Mouse (Mus musculus) heart, adult 2 months (tissue): Measurements from ENCODE around the gene Gm28998. TPM values are rescaled to one million over a fixed set of nuclear protein-coding genes. Genes with fewer than 3 reads are reported as not detected.
"Not testable (repeated sequence)": the region's sequence is repeated elsewhere in the genome, so short reads cannot be mapped to it uniquely, and the experiment has no call there.

Source experiments
- DNase-seq, 2 experiments: peaks; one replicate each; pipeline ENCODE4 v3.0.0; 2021
- H3K27ac ChIP-seq: fragments of 200-600 bp; 2 replicates; pipeline ENCODE4 v1.8.1; 2022
- H3K27me3 ChIP-seq: fragments of 200-500 bp; 2 replicates; pipeline ENCODE4 v1.6.1; 2012; ENCODE audit warnings: mild to moderate bottlenecking, low read length, inconsistent platforms, mixed read lengths; ENCODE audit not compliant: control insufficient read depth, insufficient read depth
- H3K36me3 ChIP-seq: fragments of 200-500 bp; 2 replicates; pipeline ENCODE4 v1.6.1; 2012; ENCODE audit warnings: low read length, inconsistent platforms; ENCODE audit not compliant: control insufficient read depth, insufficient read depth
- H3K4me1 ChIP-seq: fragments of 200-500 bp; 2 replicates; pipeline ENCODE4 v1.6.1; 2011; ENCODE audit warnings: low read length; ENCODE audit not compliant: control insufficient read depth, insufficient read depth
- H3K4me3 ChIP-seq: fragments of 200-600 bp; 2 replicates; pipeline ENCODE4 v1.8.1; 2022
- H3K79me2 ChIP-seq: fragments of 200-500 bp; replicated peaks from 2 replicates; pipeline ENCODE4 v1.6.1; 2012; ENCODE audit warnings: mild to moderate bottlenecking, inconsistent platforms, low read length, moderate library complexity, mixed read lengths; ENCODE audit not compliant: control insufficient read depth, insufficient read depth
- H3K9ac ChIP-seq: fragments of 200-500 bp; 2 replicates; pipeline ENCODE4 v1.6.1; 2012; ENCODE audit warnings: low read depth, mild to moderate bottlenecking, control low read depth, inconsistent platforms, low read length, mixed read lengths
- WGBS: fragments of 180-500 bp; shearing (Covaris S2); methylation state at CpG from one replicate; pipeline ENCODE4 v1.1.7; 2018; 5-methylcytosine and 5-hydroxymethylcytosine counted together
- intact Hi-C: fragments of 180-260 bp; cut with DNase I; formaldehyde crosslinking; loops from one replicate; pipeline ENCODE4 v1.15.1; 2025
- long read RNA-seq: library from polyadenylated mRNA; stranded (forward); transcript quantifications from one replicate; pipeline ENCODE4 v2.0.0, GENCODE M21; 2021
- polyA plus RNA-seq: library from polyadenylated mRNA; depleted of rRNA; stranded (reverse); fragments of >200 nt; gene quantifications from 2 replicates; pipeline ENCODE4 v1.2.3, GENCODE M21; 2012; rRNA removed
- total RNA-seq, 2 experiments: library from RNA; stranded (reverse); gene quantifications; 2 replicates each; pipeline ENCODE4 v1.2.3; 2021

Gene Gm28998
- total RNA-seq, result not detected
- not detected in 2 replicates for polyA plus RNA-seq
- long read RNA-seq, result 0 reads

DNA sequence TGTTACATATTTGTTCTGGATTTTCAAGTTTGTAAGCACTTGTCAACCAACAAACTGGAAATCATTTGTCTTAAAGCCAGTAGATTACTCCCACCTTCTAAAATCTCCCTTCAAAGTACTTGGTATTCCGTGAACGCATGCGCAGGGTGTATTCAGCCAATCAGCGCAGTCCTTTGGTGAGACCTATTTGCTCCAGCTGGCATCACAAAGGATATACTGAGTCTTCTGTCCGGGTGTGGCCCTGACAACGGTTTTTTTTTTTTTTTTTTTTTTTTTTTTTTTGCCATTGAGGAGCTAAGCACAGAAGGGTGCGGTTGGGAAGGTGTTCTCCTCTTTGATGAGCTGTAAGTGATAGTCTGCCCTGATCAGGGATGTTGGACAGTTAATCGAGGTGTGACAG lies at the start of gene Gm28998:
Gene Gm28998, plus strand, starts transcription at position 301 of the 400 bp plus-strand sequence.
- no CpG with 5 or more reads among the region's 8 CpGs for WGBS
- H3K27ac ChIP-seq, intact Hi-C loops, DNase-seq, H3K9ac ChIP-seq, H3K27me3 ChIP-seq, H3K4me1 ChIP-seq, H3K4me3 ChIP-seq, H3K79me2 ChIP-seq, H3K36me3 ChIP-seq: not testable (repeated sequence)

Other genes starting within 250 kb of the Gm28998 start
- not detected for gene Gm21244, start 84.5 kb upstream of the Gm28998 start, total RNA-seq
- not detected in 2 replicates for gene Gm21244, start 84.5 kb upstream of the Gm28998 start, polyA plus RNA-seq
- gene Gm21788, start 151.2 kb downstream of the Gm28998 start, total RNA-seq, result not detected
- gene Gm21788, start 151.2 kb downstream of the Gm28998 start, polyA plus RNA-seq, result not detected in 2 replicates